8 mouse cellular contexts compared by ENCODE assay signal in the genomic region with DNA sequence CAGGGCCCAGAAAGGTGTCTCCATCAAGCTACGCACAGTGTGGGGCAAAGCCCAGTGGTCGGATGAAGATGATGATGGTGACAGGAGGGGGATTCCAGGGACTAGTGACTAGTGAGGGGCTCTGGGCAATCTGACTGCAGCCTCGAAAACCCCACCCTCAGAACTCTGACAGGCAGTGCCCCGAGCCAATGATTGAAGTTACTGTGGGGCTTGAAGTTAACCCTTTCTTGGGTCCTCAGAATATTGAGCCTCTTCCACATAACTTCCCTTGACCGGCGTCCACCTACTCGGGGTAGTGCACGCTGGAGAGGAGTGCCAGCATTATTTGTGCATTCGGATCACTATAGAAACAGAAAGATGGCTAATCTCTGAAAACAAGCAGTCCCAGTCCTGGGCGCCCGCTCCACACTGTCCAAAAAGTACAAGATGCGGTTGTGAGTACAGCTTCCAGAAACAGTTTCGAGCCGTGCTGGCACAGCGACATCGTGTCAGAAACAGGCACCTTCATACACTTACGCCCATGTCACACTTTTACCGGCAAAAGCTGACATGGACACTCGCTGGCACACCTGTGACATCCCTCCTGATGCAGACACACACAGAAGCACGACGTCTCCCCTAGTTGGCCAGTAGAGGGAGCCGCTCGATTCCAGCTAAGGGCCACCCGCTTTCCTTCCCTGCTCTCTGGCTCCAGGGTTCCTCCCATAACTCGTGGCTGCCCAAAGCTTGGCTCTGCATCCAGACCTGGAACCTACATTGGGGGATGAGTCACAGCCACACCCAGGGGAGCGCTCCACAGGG. TPM values are rescaled to one million over a fixed set of nuclear protein-coding genes. Genes with fewer than 3 reads are reported as not detected.
DNase-seq lines count a peak whose midpoint lies in the region; ATAC-seq and TF ChIP-seq lines count a peak whose summit lies in the region.

No protein-coding gene starts in this region.

- peak overlapping the region; percentile 98 for H3K27ac ChIP-seq in limb, embryonic 10.5 days
- H3K27ac ChIP-seq in midbrain, embryonic 11.5 days (ENCODE audit: low read depth, low read length): peak overlapping the region; percentile 95
- peak overlapping the region; percentile 93 for H3K27ac ChIP-seq in small intestine, adult 2 months (ENCODE audit: insufficient read depth, low read depth, low read length)

- peak; percentile 88 for DNase-seq in urinary bladder, adult 18-20 months (ENCODE audit: low spot score in 2 of 2)
- DNase-seq in urinary bladder, postnatal 10 days (ENCODE audit: low spot score): no peak
- peak; percentile 89 for DNase-seq in embryo, embryonic 9.5 days (ENCODE audit: extremely low spot score)
- peak; percentile 99 for DNase-seq in heart, adult 11 months
- DNase-seq in kidney, adult 11 months: peak; percentile 86
- peak; percentile 85 for DNase-seq in limb, embryonic 10.5 days (ENCODE audit: low spot score)
- peak; percentile 96 for DNase-seq in midbrain, embryonic 11.5 days (ENCODE audit: low spot score, missing footprints)

- WGBS in limb, embryonic 10.5 days: under 1% methylated on average over 26 of the region's 26 CpGs
- 1% methylated on average over 26 of the region's 26 CpGs for WGBS in midbrain, embryonic 11.5 days
- WGBS in small intestine, adult 2 months: under 1% methylated on average over 26 of the region's 26 CpGs

- no peaks in the 10 kb centered on the region for H3K9me3 ChIP-seq in limb, embryonic 10.5 days (replicated peaks)
- H3K9me3 ChIP-seq in midbrain, embryonic 11.5 days (ENCODE audit: control insufficient read depth, low read length): no peaks in the 10 kb centered on the region

- peak overlapping the region; percentile 84 for H3K4me3 ChIP-seq in limb, embryonic 10.5 days
- peak overlapping the region; percentile 64 for H3K4me3 ChIP-seq in midbrain, embryonic 11.5 days (ENCODE audit: low read depth, low read length)
- peak overlapping the region; percentile 65 for H3K4me3 ChIP-seq in small intestine, adult 2 months (ENCODE audit: low read depth, low read length)

- peak; percentile 21; the same call in 1 of the 2 replicates for TF ChIP-seq POLR2A in small intestine, adult 2 months (IDR thresholded peaks at IDR 0.05; ENCODE audit: low read depth, low read length)

- ATAC-seq in midbrain, embryonic 11.5 days (ENCODE audit: low FRiP score): peak; percentile 55

- H3K9ac ChIP-seq in midbrain, embryonic 11.5 days (ENCODE audit: low read length): peak overlapping the region; percentile 80

- peak overlapping the region; percentile 95 for H3K4me2 ChIP-seq in midbrain, embryonic 11.5 days

- H3K27me3 ChIP-seq in limb, embryonic 10.5 days (ENCODE audit: low read depth, poor library complexity, severe bottlenecking): no peaks in the 10 kb centered on the region
- H3K27me3 ChIP-seq in midbrain, embryonic 11.5 days (ENCODE audit: control insufficient read depth, insufficient read depth, low read length): no peaks in the 10 kb centered on the region
- H3K27me3 ChIP-seq in small intestine, adult 2 months (ENCODE audit: control insufficient read depth, insufficient read depth, low read length): no peaks in the 10 kb centered on the region

- peaks cover 62% of the 10 kb centered on the region for H3K4me1 ChIP-seq in limb, embryonic 10.5 days
- peaks cover 26% of the 10 kb centered on the region for H3K4me1 ChIP-seq in midbrain, embryonic 11.5 days (ENCODE audit: control insufficient read depth, insufficient read depth, low read length)
- H3K4me1 ChIP-seq in small intestine, adult 2 months (ENCODE audit: control insufficient read depth, insufficient read depth, insufficient read length, low read length): peaks cover 13% of the 10 kb centered on the region

- peak; percentile 89 for TF ChIP-seq CTCF in small intestine, adult 2 months (IDR thresholded peaks at IDR 0.05; ENCODE audit: extremely low read depth, insufficient read length, insufficient replicate concordance, low read depth, low read length)

- H3K36me3 ChIP-seq in limb, embryonic 10.5 days: no peaks in the 10 kb centered on the region
- H3K36me3 ChIP-seq in midbrain, embryonic 11.5 days (ENCODE audit: control insufficient read depth, insufficient read depth, low read length): no peaks in the 10 kb centered on the region
- no peaks in the 10 kb centered on the region for H3K36me3 ChIP-seq in small intestine, adult 2 months (ENCODE audit: control insufficient read depth, insufficient read depth, low read length)

RNA-seq across cellular contexts. Expression of a gene that starts 2.8 kb away (rescaled TPM):
- polyA plus RNA-seq in limb, embryonic 10.5 days (2016; fragmentation: Nextera tagmentation; extraction: Ambion mirVana): 9.0 and 12.1 TPM in 2 replicates
- 5.6 and 6.4 TPM in 2 replicates for polyA plus RNA-seq in midbrain, embryonic 11.5 days (2014; fragmentation: Nextera tagmentation; extraction: Ambion mirVana)
- polyA plus RNA-seq in small intestine, adult 2 months (2012; rRNA removed): 21.8 and 28.1 TPM in 2 replicates

RNA-seq across cellular contexts. Expression of a gene that starts 25.1 kb away (rescaled TPM):
- 0.36 TPM in 1 of 2 replicates, not detected in the other for polyA plus RNA-seq in limb, embryonic 10.5 days (2016; fragmentation: Nextera tagmentation; extraction: Ambion mirVana)
- polyA plus RNA-seq in midbrain, embryonic 11.5 days (2014; fragmentation: Nextera tagmentation; extraction: Ambion mirVana): not detected in 2 replicates
- polyA plus RNA-seq in small intestine, adult 2 months (2012; rRNA removed): 1.4 TPM in 2 replicates

RNA-seq across cellular contexts. Expression of a gene that starts 38.9 kb away (rescaled TPM):
- polyA plus RNA-seq in limb, embryonic 10.5 days (2016; fragmentation: Nextera tagmentation; extraction: Ambion mirVana): not detected in 2 replicates
- not detected in 2 replicates for polyA plus RNA-seq in midbrain, embryonic 11.5 days (2014; fragmentation: Nextera tagmentation; extraction: Ambion mirVana)
- not detected in 2 replicates for polyA plus RNA-seq in small intestine, adult 2 months (2012; rRNA removed)
